Mouse (Mus musculus): ENCODE data around the gene Pik3cg.
A peak's percentile ranks its signal among the peaks of the same experiment; 100 is the strongest.

Pik3cg gene

GRCm38 (mm10) chr12:32201070-32201585, 7.3 kb downstream of the Pik3cg start:
- no peak for DNase-seq (ENCODE audit: extremely low spot score)

GRCm38 (mm10) chr12:32200387-32201069, 7.9 kb downstream of the Pik3cg start:
- no peak for DNase-seq (ENCODE audit: extremely low spot score)

GRCm38 (mm10) chr12:32199422-32199821, 9.0 kb downstream of the Pik3cg start:
- DNase-seq (ENCODE audit: extremely low spot score): no peak

GRCm38 (mm10) chr12:32198025-32198424, 10.4 kb downstream of the Pik3cg start:
- no peak for DNase-seq (ENCODE audit: extremely low spot score)

GRCm38 (mm10) chr12:32195000-32195399, 13.5 kb downstream of the Pik3cg start:
- DNase-seq (ENCODE audit: extremely low spot score): no peak

- DNase-seq (ENCODE audit: extremely low spot score): no peak
Observed at GRCm38 (mm10) chr12:32194358-32194757, 14.1 kb downstream of the Pik3cg start.

GRCm38 (mm10) chr12:32190927-32191326, 17.5 kb downstream of the Pik3cg start:
- DNase-seq (ENCODE audit: extremely low spot score): no peak

- DNase-seq (ENCODE audit: extremely low spot score): no peak
Observed at GRCm38 (mm10) chr12:32187668-32188236, 20.7 kb downstream of the Pik3cg start.

- DNase-seq (ENCODE audit: extremely low spot score): no peak
Observed at GRCm38 (mm10) chr12:32186627-32187255, 21.7 kb downstream of the Pik3cg start.

GRCm38 (mm10) chr12:32184874-32185273, 23.6 kb downstream of the Pik3cg start:
- no peak for DNase-seq (ENCODE audit: extremely low spot score)

GRCm38 (mm10) chr12:32183584-32183983, 24.9 kb downstream of the Pik3cg start:
- no peak for DNase-seq (ENCODE audit: extremely low spot score)

- no peak for DNase-seq (ENCODE audit: extremely low spot score)
Observed at GRCm38 (mm10) chr12:32182632-32183419, 25.6 kb downstream of the Pik3cg start.

- DNase-seq (ENCODE audit: extremely low spot score): no peak
Observed at GRCm38 (mm10) chr12:32181885-32182284, 26.6 kb downstream of the Pik3cg start.

- no peak for DNase-seq (ENCODE audit: extremely low spot score)
Observed at GRCm38 (mm10) chr12:32174437-32174836, 34.0 kb downstream of the Pik3cg start.

- no peak for DNase-seq (ENCODE audit: extremely low spot score)
Observed at GRCm38 (mm10) chr12:32172826-32173225, 35.6 kb downstream of the Pik3cg start.

GRCm38 (mm10) chr12:32169164-32169563, 39.3 kb downstream of the Pik3cg start:
- DNase-seq (ENCODE audit: extremely low spot score): peak; percentile 5

- no peak for DNase-seq (ENCODE audit: extremely low spot score)
Observed at GRCm38 (mm10) chr12:32168751-32169150, 39.7 kb downstream of the Pik3cg start.

GRCm38 (mm10) chr12:32163706-32164105, 44.8 kb downstream of the Pik3cg start:
- no peak for DNase-seq (ENCODE audit: extremely low spot score)

GRCm38 (mm10) chr12:32158757-32159156, 49.7 kb downstream of the Pik3cg start:
- no peak for DNase-seq (ENCODE audit: extremely low spot score)

- no peak for DNase-seq (ENCODE audit: extremely low spot score)
Observed at GRCm38 (mm10) chr12:32146606-32147005, 61.9 kb downstream of the Pik3cg start.

GRCm38 (mm10) chr12:32145651-32146050, 62.8 kb downstream of the Pik3cg start:
- DNase-seq (ENCODE audit: extremely low spot score): no peak

GRCm38 (mm10) chr12:32144513-32144912, 63.9 kb downstream of the Pik3cg start:
- peak; percentile 75 for DNase-seq (ENCODE audit: extremely low spot score)
